Mouse (Mus musculus): Measurements from ENCODE around the gene Fgf11. TPM values are rescaled to one million over a fixed set of nuclear protein-coding genes. Genes with fewer than 3 reads are reported as not detected.

Gene Fgf11
- polyA plus RNA-seq, 1 experiment, result 3.6 TPM

DNA sequence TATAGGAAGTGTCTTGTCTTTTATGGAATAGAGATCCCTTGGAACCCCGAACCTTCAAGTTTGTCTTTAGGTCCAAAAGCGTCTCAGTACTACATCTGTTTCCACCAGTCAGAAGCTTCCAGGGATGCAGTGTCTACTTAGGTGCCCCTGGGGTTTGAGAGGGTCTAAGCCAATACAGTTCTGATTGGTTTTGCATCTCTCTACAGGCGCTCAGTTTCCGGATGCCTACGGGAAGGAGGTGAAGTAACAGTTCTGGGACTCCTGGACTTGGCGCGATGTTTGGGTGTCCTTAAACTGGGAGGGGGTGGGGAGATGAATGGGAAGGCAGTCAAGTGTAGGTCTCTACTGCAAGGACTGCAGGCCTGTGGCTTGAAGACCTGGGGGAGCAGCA, 37.1 kb upstream of the Fgf11 start:
- no peaks in the 10 kb centered on the region for H3K36me3 ChIP-seq (ENCODE audit: control insufficient read depth, insufficient read depth, low read length)
- under 1% methylated on average over 7 of the region's 7 CpGs for WGBS
- peaks cover 12% of the 10 kb centered on the region for H3K27me3 ChIP-seq (ENCODE audit: control insufficient read depth, insufficient read depth, low read length)
- peak overlapping the region; percentile 63 for H3K27ac ChIP-seq (ENCODE audit: insufficient read depth, low read depth, low read length)
- TF ChIP-seq CTCF (IDR thresholded peaks at IDR 0.05; ENCODE audit: extremely low read depth, insufficient read length, insufficient replicate concordance, low read depth, low read length) (no peak), POLR2A (IDR thresholded peaks at IDR 0.05; ENCODE audit: low read depth, low read length) (no peak)
- peak overlapping the region; percentile 76 for H3K4me3 ChIP-seq (ENCODE audit: low read depth, low read length)
- H3K4me1 ChIP-seq (ENCODE audit: control insufficient read depth, insufficient read depth, insufficient read length, low read length), result peaks cover 3% of the 10 kb centered on the region

DNA sequence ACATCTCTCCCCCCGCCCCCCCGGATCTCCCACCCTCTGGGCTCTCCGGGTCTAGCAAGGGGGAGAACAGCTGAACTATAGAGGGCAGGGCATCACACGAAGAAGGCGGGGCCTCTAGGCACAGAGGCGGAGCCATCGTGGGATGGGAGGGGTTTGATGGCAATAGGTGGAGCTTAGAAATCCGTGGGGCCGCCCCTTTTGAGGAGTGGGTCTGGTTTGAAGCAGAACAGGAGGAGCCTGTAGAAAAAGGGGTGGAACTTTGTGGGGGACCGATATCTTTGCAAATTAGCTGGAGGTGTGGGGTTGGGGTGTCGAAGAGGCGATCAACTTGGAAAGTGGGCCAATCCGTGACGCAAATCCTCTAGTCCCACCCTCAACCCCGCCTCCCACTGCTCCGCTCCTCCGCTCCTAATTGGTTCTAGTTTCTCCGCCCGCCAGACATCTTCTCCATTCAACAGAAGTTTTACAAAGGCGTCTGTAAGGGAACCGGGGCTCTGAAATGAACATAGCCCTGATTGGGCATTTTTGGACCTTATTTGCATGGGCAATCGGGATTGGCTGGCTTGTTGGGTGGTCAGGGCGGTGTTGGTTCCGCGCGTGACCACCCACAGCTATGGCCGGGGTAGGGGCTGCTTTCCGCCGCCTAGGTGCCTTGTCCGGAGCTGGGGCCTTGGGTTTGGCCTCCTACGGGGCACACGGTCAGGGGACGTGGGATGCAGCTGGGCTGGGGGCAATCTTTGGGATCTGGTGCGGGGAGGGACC, 36.5 kb upstream of the Fgf11 start, which contains the start of gene Tmem256:
Gene Tmem256 (plus strand): TSS at position 563 of the 762 bp plus-strand sequence.
- H3K27me3 ChIP-seq (ENCODE audit: control insufficient read depth, insufficient read depth, low read length), result peaks cover 12% of the 10 kb centered on the region
- H3K36me3 ChIP-seq (ENCODE audit: control insufficient read depth, insufficient read depth, low read length), result no peaks in the 10 kb centered on the region
- WGBS, result under 1% methylated on average over 34 of the region's 34 CpGs
- TF ChIP-seq POLR2A (IDR thresholded peaks at IDR 0.05; ENCODE audit: low read depth, low read length) (peak; percentile 78), CTCF (IDR thresholded peaks at IDR 0.05; ENCODE audit: extremely low read depth, insufficient read length, insufficient replicate concordance, low read depth, low read length) (no peak)
- H3K27ac ChIP-seq (ENCODE audit: insufficient read depth, low read depth, low read length), result peak within 1 kb of the TSS; percentile 63
- H3K4me3 ChIP-seq (ENCODE audit: low read depth, low read length), result peak within 1 kb of the TSS; percentile 76
- H3K4me1 ChIP-seq (ENCODE audit: control insufficient read depth, insufficient read depth, insufficient read length, low read length), result peaks cover 4% of the 10 kb centered on the region

DNA sequence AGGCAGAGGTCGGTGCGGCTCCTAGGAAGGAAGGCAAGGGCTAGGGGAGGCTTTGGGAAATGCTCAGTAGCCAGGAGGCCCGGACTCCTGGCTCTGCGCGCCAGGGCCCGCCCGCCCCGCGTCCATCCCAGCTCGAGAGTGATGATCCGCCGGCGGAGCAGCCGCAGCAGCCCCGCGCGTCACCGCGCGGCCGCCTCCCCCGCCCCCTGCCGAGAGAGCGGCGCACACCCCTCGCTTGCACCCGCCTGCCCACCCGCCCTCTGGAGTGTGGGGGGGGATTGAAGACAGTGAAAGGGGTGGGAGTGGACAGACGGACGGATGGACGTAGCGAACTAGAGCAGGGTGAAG, 35.9 kb upstream of the Fgf11 start, which contains the start of gene Nlgn2:
Gene Nlgn2 (minus strand): TSS at position 181 of the 348 bp plus-strand sequence.
- Histone ChIP-seq H3K27ac (ENCODE audit: insufficient read depth, low read depth, low read length) (peak within 1 kb of the TSS; percentile 63), H3K4me3 (ENCODE audit: low read depth, low read length) (peak within 1 kb of the TSS; percentile 76), H3K27me3 (ENCODE audit: control insufficient read depth, insufficient read depth, low read length) (peaks cover 12% of the 10 kb centered on the region), H3K36me3 (ENCODE audit: control insufficient read depth, insufficient read depth, low read length) (no peaks in the 10 kb centered on the region), H3K4me1 (ENCODE audit: control insufficient read depth, insufficient read depth, insufficient read length, low read length) (peaks cover 4% of the 10 kb centered on the region)
- WGBS, result under 1% methylated on average over 32 of the region's 32 CpGs
- TF ChIP-seq CTCF (IDR thresholded peaks at IDR 0.05; ENCODE audit: extremely low read depth, insufficient read length, insufficient replicate concordance, low read depth, low read length) (no peak), POLR2A (IDR thresholded peaks at IDR 0.05; ENCODE audit: low read depth, low read length) (no peak)

DNA sequence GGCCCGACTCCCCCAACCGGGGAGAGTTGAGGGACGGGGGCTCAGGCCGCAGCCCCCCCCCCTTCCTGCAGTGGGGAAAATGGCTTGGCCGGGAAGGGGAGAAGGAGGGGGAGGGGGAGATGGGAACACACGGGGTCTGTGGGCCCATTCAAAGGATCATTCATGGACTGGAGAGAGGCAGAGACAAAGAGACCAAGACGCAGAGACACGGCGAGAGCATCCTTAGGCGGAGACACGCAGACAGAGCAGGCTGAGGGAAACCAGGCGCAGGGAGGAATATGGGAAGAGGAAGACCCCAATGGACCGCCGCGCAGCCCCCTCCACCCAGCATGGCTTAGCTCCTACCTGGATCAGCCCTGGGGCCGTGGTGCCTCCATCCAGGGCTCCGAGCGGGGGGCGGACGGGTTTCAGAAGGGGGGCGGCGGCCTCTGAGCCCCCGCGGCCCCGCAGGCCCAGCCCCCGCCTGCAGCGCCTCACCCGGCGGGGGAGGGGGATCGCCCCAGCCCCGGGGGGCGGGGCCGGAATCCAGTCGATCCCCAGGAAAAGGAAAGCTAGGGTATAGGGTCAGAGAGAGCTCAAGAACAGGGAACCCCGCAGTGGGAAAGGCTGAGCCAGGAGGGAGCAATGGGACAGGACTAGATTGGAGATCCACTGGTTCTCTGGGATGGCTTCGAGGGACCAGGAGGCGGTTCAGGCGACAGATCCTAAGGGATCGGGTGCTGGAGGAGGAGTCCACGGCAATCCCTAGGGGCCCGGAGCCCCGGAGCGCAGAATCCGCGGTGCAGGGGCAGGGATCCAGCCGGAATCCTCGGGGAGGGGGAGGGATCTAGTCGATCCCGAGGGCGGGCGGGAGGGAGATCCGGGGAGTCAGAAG, 35.3 kb upstream of the Fgf11 start:
- peaks cover 12% of the 10 kb centered on the region for H3K27me3 ChIP-seq (ENCODE audit: control insufficient read depth, insufficient read depth, low read length)
- H3K4me1 ChIP-seq (ENCODE audit: control insufficient read depth, insufficient read depth, insufficient read length, low read length), result peaks cover 4% of the 10 kb centered on the region
- WGBS, result 6% methylated on average over 49 of the region's 52 CpGs
- no peaks in the 10 kb centered on the region for H3K36me3 ChIP-seq (ENCODE audit: control insufficient read depth, insufficient read depth, low read length)
- TF ChIP-seq CTCF (IDR thresholded peaks at IDR 0.05; ENCODE audit: extremely low read depth, insufficient read length, insufficient replicate concordance, low read depth, low read length) (no peak), POLR2A (IDR thresholded peaks at IDR 0.05; ENCODE audit: low read depth, low read length) (no peak)
- peak overlapping the region; percentile 76 for H3K4me3 ChIP-seq (ENCODE audit: low read depth, low read length)
- no peak overlapping the region for H3K27ac ChIP-seq (ENCODE audit: insufficient read depth, low read depth, low read length)

DNA sequence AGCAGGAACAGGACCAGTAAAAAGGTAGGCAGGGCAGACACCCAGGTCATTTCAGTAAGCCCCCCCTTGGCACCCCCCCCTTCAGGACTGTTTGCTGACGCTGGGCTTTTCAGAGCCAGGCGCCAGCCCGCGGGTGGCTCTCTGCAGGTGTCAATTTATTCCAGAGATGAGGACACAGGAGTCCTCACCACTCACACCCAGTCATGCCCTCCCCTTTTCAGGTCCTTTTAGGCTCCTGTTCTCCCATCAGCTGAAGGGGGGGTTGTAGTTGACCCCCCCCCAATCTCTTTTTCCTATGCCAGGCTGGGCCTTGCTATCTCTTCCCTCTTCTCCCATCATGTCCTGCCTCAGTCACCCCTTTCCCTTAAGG, 34.3 kb upstream of the Fgf11 start:
- Histone ChIP-seq H3K27ac (ENCODE audit: insufficient read depth, low read depth, low read length) (no peak overlapping the region), H3K27me3 (ENCODE audit: control insufficient read depth, insufficient read depth, low read length) (peaks cover 12% of the 10 kb centered on the region), H3K4me3 (ENCODE audit: low read depth, low read length) (no peak overlapping the region), H3K36me3 (ENCODE audit: control insufficient read depth, insufficient read depth, low read length) (no peaks in the 10 kb centered on the region), H3K4me1 (ENCODE audit: control insufficient read depth, insufficient read depth, insufficient read length, low read length) (peaks cover 4% of the 10 kb centered on the region)
- 18% methylated on average over 4 of the region's 4 CpGs for WGBS
- TF ChIP-seq CTCF (IDR thresholded peaks at IDR 0.05; ENCODE audit: extremely low read depth, insufficient read length, insufficient replicate concordance, low read depth, low read length), result no peak
- TF ChIP-seq POLR2A (IDR thresholded peaks at IDR 0.05; ENCODE audit: low read depth, low read length), result no peak

DNA sequence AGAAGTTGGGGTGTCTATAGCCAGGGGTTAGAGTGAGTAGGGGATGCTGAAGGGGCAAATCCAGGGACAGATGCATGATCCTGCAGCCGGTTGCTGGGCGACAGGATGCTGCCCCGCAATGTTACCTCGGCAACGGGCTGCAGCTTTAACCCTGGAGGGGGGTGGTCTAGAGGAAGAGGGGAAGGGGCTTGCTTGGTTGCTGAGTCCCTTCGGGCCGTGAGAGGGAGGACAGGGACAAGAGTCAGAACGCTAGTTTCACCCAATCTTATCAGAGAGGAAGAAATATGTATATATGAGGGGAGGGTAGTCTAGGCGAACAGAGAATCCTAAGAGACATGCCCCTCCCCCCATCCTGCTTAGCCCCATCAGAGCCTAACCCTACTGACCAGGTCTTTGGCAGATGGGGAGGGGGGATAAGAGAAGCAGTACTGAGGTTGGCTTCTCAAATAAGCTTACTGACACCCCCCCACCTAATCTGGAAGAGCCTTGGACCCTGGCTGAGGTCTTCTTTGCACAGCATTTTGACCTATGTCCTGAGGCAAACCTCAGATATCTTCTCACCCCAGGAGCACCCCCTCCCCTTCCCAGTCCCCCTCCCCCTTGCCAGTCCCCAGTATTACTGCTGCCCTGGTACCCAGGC, 33.8 kb upstream of the Fgf11 start:
- WGBS, result 54% methylated on average over 9 of the region's 9 CpGs
- no peak overlapping the region for H3K4me3 ChIP-seq (ENCODE audit: low read depth, low read length)
- H3K27me3 ChIP-seq (ENCODE audit: control insufficient read depth, insufficient read depth, low read length), result peaks cover 12% of the 10 kb centered on the region
- H3K36me3 ChIP-seq (ENCODE audit: control insufficient read depth, insufficient read depth, low read length), result no peaks in the 10 kb centered on the region
- peaks cover 4% of the 10 kb centered on the region for H3K4me1 ChIP-seq (ENCODE audit: control insufficient read depth, insufficient read depth, insufficient read length, low read length)
- TF ChIP-seq POLR2A (IDR thresholded peaks at IDR 0.05; ENCODE audit: low read depth, low read length) (no peak), CTCF (IDR thresholded peaks at IDR 0.05; ENCODE audit: extremely low read depth, insufficient read length, insufficient replicate concordance, low read depth, low read length) (no peak)
- no peak overlapping the region for H3K27ac ChIP-seq (ENCODE audit: insufficient read depth, low read depth, low read length)

Measured in small intestine, adult 2 months (tissue).